Mouse (Mus musculus) monocyte, adult 59 days (primary cell): ENCODE data around the gene Tox2. TPM values are rescaled to one million over a fixed set of nuclear protein-coding genes. Genes with fewer than 3 reads are reported as not detected.

ENCODE experiments used
- total RNA-seq, 2 experiments: library from RNA; stranded (reverse); gene quantifications; one replicate each; pipeline ENCODE4 v1.2.4; 2023

Gene Tox2
- total RNA-seq: under 1 TPM; 0.24 to 0.29 TPM

DNA sequence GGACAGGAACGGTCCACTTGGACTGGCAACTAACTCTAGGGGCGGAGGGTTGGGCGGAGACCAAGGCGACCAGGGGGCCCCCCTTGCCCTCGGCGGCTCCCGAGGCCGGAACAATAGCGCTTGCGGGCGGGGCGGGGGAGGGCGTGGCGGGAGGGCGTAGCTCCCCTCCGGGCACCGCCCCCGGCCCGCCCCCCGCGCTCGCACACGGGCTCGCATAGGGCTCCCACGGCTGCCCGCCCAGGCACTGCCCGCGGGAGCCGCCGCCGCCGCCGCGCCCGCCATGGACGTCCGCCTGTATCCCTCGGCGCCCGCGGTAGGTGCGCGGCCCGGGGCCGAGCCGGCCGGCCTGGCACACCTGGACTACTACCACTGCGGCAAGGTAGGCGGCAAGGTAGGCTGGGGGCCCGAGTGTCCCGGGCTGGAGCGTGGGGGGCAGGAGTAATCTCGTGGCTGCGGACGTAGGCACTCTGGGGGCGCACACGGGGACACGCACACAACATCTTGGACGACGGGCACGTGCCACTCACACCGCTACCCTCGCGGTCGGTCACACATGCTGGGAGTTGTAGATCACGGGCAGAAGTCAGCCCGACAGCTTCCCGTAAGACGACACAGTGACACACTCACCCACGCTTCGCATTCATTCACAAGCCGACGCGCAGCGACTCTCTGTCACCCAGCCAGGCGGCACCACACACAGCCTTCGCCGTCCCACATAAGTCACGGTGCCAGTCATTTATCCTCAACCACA is at the start of gene Tox2:
TSS of gene Tox2 (plus strand) at position 242 of the 751 bp plus-strand sequence.

Other genes starting within 250 kb of the Tox2 start
- gene Sgk2, start 215.8 kb upstream of the Tox2 start, total RNA-seq: not detected
- gene Ift52, start 185.8 kb upstream of the Tox2 start, total RNA-seq: 10 to 100 TPM; 27.6 to 33.3 TPM
- 1 to 10 TPM; 4.0 to 5.8 TPM for gene Mybl2, start 148.4 kb upstream of the Tox2 start, total RNA-seq
- gene Gtsf1l, start 115.3 kb upstream of the Tox2 start, total RNA-seq: not detected
- not detected for gene Jph2, start 194.9 kb downstream of the Tox2 start, total RNA-seq
- gene Oser1, start 221.6 kb downstream of the Tox2 start, total RNA-seq: 100 to 1,000 TPM in 1 of 2 experiments, 10 to 100 TPM in 1; 97.8 to 120 TPM
- gene Gdap1l1, start 235.4 kb downstream of the Tox2 start, total RNA-seq: not detected